Mouse (Mus musculus) kidney, adult 2 months (tissue): ENCODE results near the gene Nkx2-4. TPM values are rescaled to one million over a fixed set of nuclear protein-coding genes. Genes with fewer than 3 reads are reported as not detected.

Source experiments
- DNase-seq: peaks from one replicate; pipeline ENCODE4 v3.0.0; 2021
- H3K27ac ChIP-seq: fragments of 200-500 bp; 2 replicates; pipeline ENCODE4 v1.5.1; 2012; ENCODE audit warnings: low read depth, low read length, control low read depth, inconsistent platforms; ENCODE audit not compliant: insufficient read depth
- H3K27me3 ChIP-seq: fragments of 200-500 bp; replicated peaks from 2 replicates; pipeline ENCODE4 v1.6.1; 2012; ENCODE audit warnings: mild to moderate bottlenecking, moderate library complexity, low read length, inconsistent platforms; ENCODE audit not compliant: control insufficient read depth, insufficient read depth
- H3K36me3 ChIP-seq: fragments of 200-500 bp; 2 replicates; pipeline ENCODE4 v1.6.1; 2012; ENCODE audit warnings: mild to moderate bottlenecking, moderate library complexity, low read length, inconsistent platforms; ENCODE audit not compliant: control insufficient read depth, insufficient read depth
- H3K4me1 ChIP-seq: fragments of 200-500 bp; 2 replicates; pipeline ENCODE4 v1.6.1; 2011; ENCODE audit warnings: low read length; ENCODE audit not compliant: control insufficient read depth, insufficient read depth
- H3K4me3 ChIP-seq: fragments of 200-500 bp; 2 replicates; pipeline ENCODE4 v1.5.1; 2011; ENCODE audit warnings: mild to moderate bottlenecking, low read depth, low read length, control low read depth; ENCODE audit not compliant: insufficient read depth
- CTCF ChIP-seq: fragments of 200-500 bp; conservative IDR thresholded peaks from 2 replicates; pipeline ENCODE4 v1.5.1; 2011; ENCODE audit warnings: low read depth, mild to moderate bottlenecking, control low read depth, low read length, moderate library complexity, mixed read lengths; ENCODE audit not compliant: insufficient read depth, insufficient read length
- POLR2A ChIP-seq: fragments of 200-500 bp; IDR thresholded peaks from one replicate; pipeline ENCODE4 v1.6.1; 2011; ENCODE audit warnings: low read depth, low read length, control low read depth
- WGBS: fragments of 180-500 bp; shearing (Covaris S2); methylation state at CpG from one replicate; pipeline ENCODE4 v1.1.7; 2018; 5-methylcytosine and 5-hydroxymethylcytosine counted together
- polyA plus RNA-seq: library from polyadenylated mRNA; depleted of rRNA; stranded (reverse); fragments of >200 nt; gene quantifications from 2 replicates; pipeline ENCODE4 v1.2.3, GENCODE M21; 2012; rRNA removed

The Nkx2-4 gene
- polyA plus RNA-seq, 1 experiment: not detected

- H3K27ac ChIP-seq: no peak overlapping the region
- no peak for DNase-seq
- TF ChIP-seq CTCF (no peak), POLR2A (no peak)
These were observed 31.9 kb downstream of the Nkx2-4 start for GRCm38 (mm10) chr2:147053229-147053892.

DNA sequence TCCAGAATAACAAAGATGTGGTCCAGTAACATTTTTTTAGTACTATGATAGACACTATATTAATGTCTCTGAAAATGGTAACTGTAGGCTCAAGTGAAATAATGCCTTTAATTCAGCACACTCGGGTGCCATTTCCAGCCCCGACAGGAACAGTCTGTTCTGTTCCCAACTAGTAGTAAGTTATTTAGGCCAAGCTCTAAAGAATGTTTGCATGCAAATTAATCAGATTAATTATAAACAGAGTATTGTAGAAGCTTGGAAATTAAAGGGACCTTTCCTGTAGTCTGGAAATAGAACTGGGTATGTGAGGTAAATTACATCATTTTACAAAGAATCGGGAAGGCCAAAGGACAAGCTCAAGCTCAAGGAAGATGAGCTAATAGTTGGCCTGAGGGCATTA, 38.2 kb downstream of the Nkx2-4 start:
- peak overlapping the region; percentile 80 for H3K27ac ChIP-seq
- peaks cover 6% of the 10 kb centered on the region for H3K36me3 ChIP-seq
- peaks cover 8% of the 10 kb centered on the region; the same call in 1 of the 2 replicates for H3K4me1 ChIP-seq
- peak; percentile 67 for DNase-seq
- 29% methylated on average over 3 of the region's 3 CpGs for WGBS
- TF ChIP-seq POLR2A (no peak), CTCF (no peak)
- no peak overlapping the region for H3K4me3 ChIP-seq
- no peaks in the 10 kb centered on the region for H3K27me3 ChIP-seq

More at GRCm38 (mm10) chr2:147053229-147053892, 31.9 kb downstream of the Nkx2-4 start:
- Histone ChIP-seq H3K4me1 (no peaks in the 10 kb centered on the region), H3K27me3 (no peaks in the 10 kb centered on the region), H3K36me3 (peaks cover 11% of the 10 kb centered on the region), H3K4me3 (no peak overlapping the region)
- 91% methylated on average over 2 of the region's 2 CpGs for WGBS

GRCm38 (mm10) chr2:147035864-147036263, 49.4 kb downstream of the Nkx2-4 start:
- TF ChIP-seq CTCF: no peak
- Histone ChIP-seq H3K4me3 (no peak overlapping the region), H3K4me1 (no peaks in the 10 kb centered on the region), H3K27me3 (no peaks in the 10 kb centered on the region), H3K36me3 (peaks cover 3% of the 10 kb centered on the region; the same call in 1 of the 2 replicates), H3K27ac (no peak overlapping the region)
- WGBS: 85% methylated on average over 2 of the region's 2 CpGs
- no peak for DNase-seq

Other genes starting within 250 kb of the Nkx2-4 start
- gene Kiz, start 229.6 kb downstream of the Nkx2-4 start, polyA plus RNA-seq: 7.7 and 11.5 TPM in 2 replicates
- 17.7 and 19.7 TPM in 2 replicates for gene Xrn2, start 72.4 kb downstream of the Nkx2-4 start, polyA plus RNA-seq
- gene Nkx2-2, start 108.8 kb upstream of the Nkx2-4 start, polyA plus RNA-seq: not detected in 2 replicates